Mouse (Mus musculus) ES-E14 (cell line): ENCODE measurements around the gene St6galnac6.

Source experiments
- ZC3H11A ChIP-seq: IDR thresholded peaks from 2 replicates; pipeline ENCODE4 v1.6.1; 2012; ENCODE audit warnings: low read depth, mild to moderate bottlenecking, inconsistent platforms, low read length, borderline replicate concordance
- ZNF384 ChIP-seq: IDR thresholded peaks from 2 replicates; pipeline ENCODE4 v1.6.1; 2012; ENCODE audit warnings: low read depth, low read length, inconsistent platforms

DNA sequence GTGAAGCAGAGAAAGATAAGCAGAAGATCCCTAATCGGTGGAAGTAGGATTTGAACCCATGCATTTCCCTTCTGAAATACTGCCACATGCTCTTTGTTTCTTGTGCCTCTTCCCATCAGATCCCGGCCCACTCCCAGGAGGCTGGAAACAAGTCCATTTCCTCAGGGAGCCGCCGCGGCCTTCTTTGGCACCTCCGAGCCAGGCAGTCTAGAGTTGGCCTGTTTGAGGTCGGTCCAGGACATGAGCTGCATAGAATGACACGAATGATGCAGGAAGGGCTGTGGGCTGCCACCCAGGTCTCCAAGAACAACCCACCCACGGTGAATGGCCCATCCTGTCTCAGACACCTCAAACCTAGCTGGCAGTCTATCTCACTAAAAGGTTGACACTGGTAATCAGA is 23.0 kb upstream of the St6galnac6 start:
- no peak for TF ChIP-seq ZC3H11A
- no peak for TF ChIP-seq ZNF384
